Mouse (Mus musculus) right cerebral cortex, postnatal 25 days (tissue): ENCODE data around the gene Gm36210.
"Not testable (repeated sequence)": the region's sequence is repeated elsewhere in the genome, so short reads cannot be mapped to it uniquely, and the experiment has no call there.

ENCODE experiments used
- DNase-seq: peaks from one replicate; pipeline ENCODE4 v3.0.0; 2022

The Gm36210 gene

GRCm38 (mm10) chr7:4878186-4878585 is 28.1 kb downstream of the Gm36210 start:
- no peak for DNase-seq

DNA sequence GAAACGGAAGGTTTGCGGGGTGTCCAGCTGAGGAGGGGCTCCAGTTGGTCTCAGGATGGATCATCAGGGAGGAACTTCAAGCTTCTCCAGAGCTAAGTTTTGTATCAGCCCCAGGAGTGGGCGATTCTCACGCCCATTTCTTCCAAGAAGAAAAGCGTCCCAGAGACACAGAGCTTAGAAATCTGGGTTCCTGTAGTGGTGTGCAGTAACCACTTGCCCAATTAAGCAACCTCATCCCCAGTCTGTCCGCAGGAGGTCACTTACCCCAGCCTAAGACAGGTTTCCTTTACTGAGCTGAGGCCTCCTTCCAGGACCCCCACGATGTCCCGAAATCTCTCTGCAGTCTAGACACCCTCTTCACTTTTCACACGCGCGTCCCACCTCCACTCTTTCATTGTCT is 29.1 kb downstream of the Gm36210 start:
- DNase-seq, result no peak

GRCm38 (mm10) chr7:4876753-4877221 is 29.5 kb downstream of the Gm36210 start, which contains the start of gene Isoc2a:
Gene Isoc2a (plus strand): TSS chr7:4877153.
- DNase-seq, result peak; percentile 82

GRCm38 (mm10) chr7:4870133-4870532 is 36.2 kb downstream of the Gm36210 start, which contains the start of gene Isoc2b:
Gene Isoc2b (minus strand): TSS chr7:4870258.
- DNase-seq, result no peak

GRCm38 (mm10) chr7:4866631-4867180 is 39.6 kb downstream of the Gm36210 start:
- no peak for DNase-seq

DNA sequence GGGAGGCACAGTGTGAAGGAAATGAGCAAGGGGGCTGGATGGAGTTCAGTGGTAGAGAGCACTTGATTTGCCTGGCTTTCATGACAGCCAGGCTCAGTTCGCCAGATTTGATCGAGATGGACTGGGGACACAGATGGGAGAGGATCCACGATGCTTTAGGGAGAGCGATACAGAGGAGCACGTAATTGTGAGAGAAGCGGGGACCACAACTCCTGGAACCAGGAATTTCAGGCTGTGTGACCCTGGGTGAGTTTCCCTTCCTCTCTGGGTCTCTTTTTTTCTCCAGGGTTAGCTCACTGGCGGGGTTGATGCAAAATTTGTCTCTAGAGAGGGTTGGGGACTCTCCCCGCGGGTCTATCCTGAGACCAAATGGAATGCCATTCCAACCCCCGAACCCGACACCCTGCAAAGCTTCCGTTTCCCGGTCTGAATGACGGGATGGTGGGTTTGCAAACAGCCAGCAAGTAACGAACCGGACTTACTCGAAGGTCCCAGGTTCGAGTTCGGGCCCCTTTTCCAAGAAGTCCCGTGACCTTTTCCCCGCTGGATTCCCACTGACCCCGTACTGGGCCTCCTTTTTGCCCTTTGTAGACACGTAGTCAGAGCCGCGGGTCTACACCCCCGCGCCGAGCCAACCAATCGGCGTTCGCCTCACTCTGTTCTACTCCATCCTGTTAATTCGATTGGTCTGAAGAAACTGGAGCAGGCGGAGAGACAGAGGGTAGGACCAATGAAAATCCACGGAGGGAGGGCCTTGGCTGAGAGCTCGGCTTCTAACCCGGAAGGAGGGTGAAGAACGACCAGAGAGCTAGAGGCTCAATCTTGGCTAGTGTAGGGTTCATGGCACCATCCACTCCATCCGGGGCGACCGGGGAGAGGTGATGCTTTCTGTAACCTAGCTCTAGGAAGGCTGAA is 40.5 kb downstream of the Gm36210 start:
- DNase-seq, result peak; percentile 95

DNA sequence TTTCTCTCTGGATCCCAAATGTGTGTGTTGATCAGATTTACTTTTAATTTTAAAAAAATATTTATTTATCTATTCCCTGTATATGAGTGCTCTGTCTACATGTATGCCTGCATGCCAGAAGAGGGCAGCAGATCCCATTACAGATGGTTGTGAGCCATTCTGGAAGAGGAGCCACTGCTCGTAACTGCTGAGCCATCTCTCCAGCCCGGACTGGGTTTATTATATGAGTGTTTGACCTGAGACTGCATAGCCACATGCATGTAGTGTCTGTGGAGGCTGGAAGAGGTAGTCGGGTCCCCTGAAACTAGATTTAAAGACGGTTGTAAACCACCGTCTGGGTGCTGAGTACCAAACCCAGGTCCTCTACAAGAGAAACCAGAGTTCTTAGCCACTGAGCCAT is 41.2 kb downstream of the Gm36210 start:
- DNase-seq, result no peak

GRCm38 (mm10) chr7:4864130-4864845 is 42.0 kb downstream of the Gm36210 start:
- no peak for DNase-seq

DNA sequence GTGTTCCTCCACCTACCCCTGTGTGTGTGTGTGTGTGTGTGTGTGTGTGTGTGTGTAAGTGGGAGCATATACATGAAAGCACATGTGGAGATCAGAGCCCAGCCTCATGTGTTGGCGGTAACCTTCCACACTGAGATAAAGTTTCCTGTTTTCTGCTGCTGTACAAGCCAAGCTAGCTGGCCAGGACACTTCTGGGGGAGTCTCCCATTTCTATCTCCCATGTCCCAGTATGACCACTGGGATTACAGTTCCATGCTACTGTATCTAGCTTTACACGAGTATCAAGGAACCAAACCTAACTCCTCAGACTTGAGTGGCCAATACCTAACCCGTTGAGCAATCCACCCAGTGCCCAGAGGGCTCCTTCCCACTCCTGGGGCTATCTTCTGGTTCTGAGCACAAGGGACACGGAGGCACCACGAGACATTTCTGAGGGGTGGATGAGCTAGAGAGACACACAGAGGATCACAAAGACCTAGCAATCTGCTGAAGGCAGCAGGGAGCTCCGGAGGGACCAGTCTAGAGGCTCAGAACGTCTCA is 42.7 kb downstream of the Gm36210 start:
- DNase-seq, result no peak

DNA sequence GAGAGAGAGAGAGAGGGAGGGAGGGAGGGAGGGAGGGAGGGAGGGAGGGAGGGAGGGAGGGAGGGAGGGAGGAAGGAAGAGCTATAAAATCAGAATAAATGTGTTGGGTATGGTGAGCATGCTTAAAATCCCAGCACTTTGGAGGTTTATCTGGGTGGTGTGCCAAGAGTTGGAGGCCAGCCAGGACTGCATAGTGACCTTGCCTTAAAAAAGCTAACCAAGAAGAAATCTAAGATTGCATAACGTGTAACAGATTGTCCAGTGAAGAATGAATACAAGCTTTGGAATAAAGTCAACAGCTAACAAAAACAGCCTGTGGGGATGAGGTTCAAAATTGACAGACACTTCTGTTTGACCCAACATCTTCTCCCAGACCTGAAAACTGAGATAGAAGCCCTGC is 43.3 kb downstream of the Gm36210 start:
- no peak for DNase-seq

DNA sequence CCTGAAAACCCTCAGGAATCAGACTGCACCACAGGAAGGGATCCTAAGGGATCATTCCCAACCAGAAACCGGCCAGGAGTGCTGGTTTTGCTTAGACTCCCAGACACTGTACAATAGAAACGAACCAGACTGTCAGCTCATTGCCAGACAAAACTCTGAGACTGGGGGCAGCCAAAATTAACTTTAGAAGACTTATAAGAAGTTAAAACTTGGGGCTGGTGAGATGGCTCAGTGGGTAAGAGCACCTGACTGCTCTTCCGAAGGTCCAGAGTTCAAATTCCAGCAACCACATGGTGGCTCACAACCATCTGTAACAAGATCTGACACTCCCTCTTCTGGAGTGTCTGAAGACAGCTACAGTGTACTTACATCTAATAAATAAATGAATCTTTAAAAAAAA is 45.4 kb downstream of the Gm36210 start:
- not testable (repeated sequence) for DNase-seq

DNA sequence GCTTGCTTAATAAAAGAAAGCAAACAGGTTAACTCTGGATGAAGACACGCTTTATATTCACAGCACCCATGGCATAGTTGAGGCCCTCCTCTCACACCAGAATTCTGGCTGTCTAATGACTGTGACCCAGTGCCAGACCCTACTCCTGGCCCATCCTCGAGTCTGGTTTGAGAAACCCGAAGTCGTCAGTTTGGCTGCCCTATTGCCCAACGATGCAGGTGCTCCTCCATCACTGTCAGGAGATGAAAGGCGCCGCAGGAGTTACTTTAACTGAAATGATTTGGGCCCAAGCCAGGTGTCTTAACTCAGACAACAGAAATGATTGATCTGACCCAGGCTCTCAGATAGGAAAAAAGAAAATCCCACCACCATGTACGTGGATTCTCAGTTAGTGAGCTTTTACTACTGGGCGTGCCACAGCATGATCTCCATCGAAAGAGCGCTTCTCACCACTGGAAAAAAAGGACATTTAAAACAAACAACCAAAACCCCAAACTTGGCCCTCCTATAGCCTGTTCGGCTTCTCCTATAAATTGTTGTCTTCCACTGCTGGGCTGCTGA is 46.8 kb downstream of the Gm36210 start:
- no peak for DNase-seq

DNA sequence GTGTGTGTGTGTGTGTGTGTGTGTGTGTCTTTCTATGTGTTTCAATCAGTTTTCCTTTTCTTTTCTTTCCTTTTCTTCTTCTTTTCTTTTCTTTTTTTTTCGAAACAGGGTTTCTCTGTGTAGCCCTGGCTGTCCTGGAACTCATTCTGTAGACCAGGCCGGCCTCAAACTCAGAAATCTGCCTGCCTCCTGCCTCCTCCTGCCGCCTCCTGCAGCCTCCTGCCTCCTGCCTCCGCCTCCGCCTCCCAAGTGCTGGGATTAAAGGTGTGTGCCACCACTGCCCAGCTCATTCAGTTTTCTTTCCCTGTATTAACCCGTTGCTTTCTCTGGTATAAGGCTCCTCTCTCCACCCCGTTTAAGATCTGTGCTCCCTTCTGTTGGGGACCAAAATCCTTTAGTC is 49.0 kb downstream of the Gm36210 start:
- DNase-seq, result no peak

- no peak for DNase-seq
These were observed 49.8 kb downstream of the Gm36210 start for GRCm38 (mm10) chr7:4856508-4856907.

DNA sequence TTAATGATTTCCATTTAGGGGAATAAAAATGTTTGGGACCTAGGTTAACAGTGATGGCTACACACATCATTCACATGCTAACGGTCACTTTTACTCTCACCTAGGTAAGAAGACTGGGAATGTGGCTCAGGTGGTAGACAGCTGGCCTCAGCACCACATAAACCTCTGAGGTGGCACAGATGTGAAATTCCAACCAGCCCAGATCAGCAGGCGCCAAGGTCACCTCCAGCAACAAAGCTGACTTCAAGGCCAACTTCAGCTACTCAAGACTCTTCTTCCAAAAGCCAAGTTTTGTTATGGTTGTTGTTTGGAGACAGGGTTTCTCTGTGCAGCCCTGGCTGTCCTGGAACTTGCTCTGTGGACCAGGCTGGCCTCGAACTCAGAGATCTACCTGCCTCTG is 52.7 kb downstream of the Gm36210 start:
- DNase-seq, result no peak

GRCm38 (mm10) chr7:4851315-4851688 is 55.0 kb downstream of the Gm36210 start:
- DNase-seq, result no peak

DNA sequence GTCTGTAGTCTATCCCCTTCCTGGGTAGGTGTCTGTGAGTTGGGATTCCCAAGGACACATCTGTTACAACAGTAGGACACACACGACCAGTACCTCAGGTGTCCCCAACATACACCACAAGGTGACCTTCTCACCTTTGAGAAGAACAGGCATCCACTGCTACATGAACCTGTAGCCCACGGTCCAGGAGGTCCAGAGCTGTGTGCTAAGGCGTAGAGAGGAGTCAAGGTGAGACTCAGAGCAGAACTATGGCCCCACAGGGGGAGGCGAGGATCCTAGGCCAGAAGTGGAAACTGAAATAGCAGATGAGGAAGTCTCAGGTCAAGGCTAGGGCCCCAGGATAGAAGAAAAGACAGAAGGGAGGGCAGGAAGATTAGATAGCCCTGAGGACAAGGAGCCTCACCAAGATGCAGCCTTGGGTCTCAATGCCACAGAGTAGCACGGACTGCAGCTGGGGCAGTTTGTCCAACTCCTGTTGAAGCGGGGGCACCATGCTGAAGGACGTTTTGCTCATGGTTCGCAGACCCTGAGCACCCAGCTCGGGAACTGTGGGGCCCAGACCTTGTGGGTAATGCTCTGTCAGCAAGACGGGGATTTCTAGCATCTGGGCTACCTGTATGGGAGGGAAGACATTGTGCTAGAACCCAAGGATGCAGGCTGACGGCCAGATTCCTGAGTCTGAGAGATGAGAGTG is 55.5 kb downstream of the Gm36210 start:
- no peak for DNase-seq

- DNase-seq, result no peak
These were observed 56.9 kb downstream of the Gm36210 start for GRCm38 (mm10) chr7:4849372-4849771.
